Comparison of ENCODE assay signal across 23 mouse cellular contexts in the genomic region with DNA sequence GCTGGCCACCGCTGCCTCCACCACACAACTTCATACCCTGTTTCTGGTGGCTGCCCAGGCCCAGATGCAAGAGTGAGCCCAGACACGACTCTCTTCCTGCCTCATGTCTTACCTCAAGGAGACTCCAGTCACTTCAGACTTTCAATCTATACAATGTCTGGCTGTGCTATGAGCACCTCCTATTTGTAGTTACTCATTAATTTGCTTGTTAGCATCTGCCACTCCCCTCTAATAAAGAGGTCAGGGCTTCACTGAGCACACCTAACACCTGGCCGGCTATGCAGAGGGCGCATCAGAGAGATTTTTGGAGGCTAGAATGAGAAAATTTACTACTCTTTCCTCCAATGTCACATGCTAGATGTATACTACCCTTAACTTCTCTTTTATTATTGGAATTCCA.
"Had no signal": no experiment of that assay in that cellular context is flagged by ENCODE, and none has a peak within 500 bp of the region (broad histone marks: within the 10 kb centered on the region; RNA-seq: fewer than 3 reads in every experiment).

No protein-coding gene starts in this region.

- H3K36me3 ChIP-seq: limb, embryonic 12.5 days; limb, embryonic 15.5 days; lung, embryonic 15.5 days; midbrain, embryonic 15.5 days; neural tube, embryonic 12.5 days; stomach, embryonic 15.5 days had no signal

- ATAC-seq: midbrain, embryonic 15.5 days had no signal

- DNase-seq: kidney, adult 18-20 months; kidney, adult 9 months; kidney, postnatal 14 days; kidney, postnatal 4 days; left cerebral cortex, postnatal 4 days; lung, adult 18-20 months; lung, postnatal 10 days; lung, postnatal 36 days; right cerebral cortex, adult 18-20 months; right cerebral cortex, postnatal 14 days; right cerebral cortex, postnatal 4 days; spleen, adult 18-20 months; thymus, adult 18-20 months; thymus, postnatal 36 days had no signal

- H3K27ac ChIP-seq: limb, embryonic 12.5 days; limb, embryonic 15.5 days; liver, embryonic 14.5 days; lung, embryonic 15.5 days; midbrain, embryonic 12.5 days; midbrain, embryonic 15.5 days; neural tube, embryonic 12.5 days; neural tube, embryonic 15.5 days; stomach, embryonic 15.5 days had no signal

- H3K9ac ChIP-seq: limb, embryonic 12.5 days; limb, embryonic 15.5 days; liver, embryonic 14.5 days; lung, embryonic 15.5 days; midbrain, embryonic 12.5 days; midbrain, embryonic 15.5 days; neural tube, embryonic 12.5 days; neural tube, embryonic 15.5 days; stomach, embryonic 15.5 days had no signal

- H3K27me3 ChIP-seq: limb, embryonic 12.5 days; limb, embryonic 15.5 days; lung, embryonic 15.5 days; midbrain, embryonic 12.5 days; midbrain, embryonic 15.5 days; neural tube, embryonic 12.5 days; neural tube, embryonic 15.5 days; stomach, embryonic 15.5 days had no signal

- H3K4me3 ChIP-seq: limb, embryonic 12.5 days; limb, embryonic 15.5 days; lung, embryonic 15.5 days; midbrain, embryonic 12.5 days; midbrain, embryonic 15.5 days; neural tube, embryonic 12.5 days; neural tube, embryonic 15.5 days; stomach, embryonic 15.5 days had no signal

- H3K4me1 ChIP-seq: limb, embryonic 15.5 days; lung, embryonic 15.5 days; midbrain, embryonic 12.5 days; midbrain, embryonic 15.5 days; neural tube, embryonic 12.5 days; neural tube, embryonic 15.5 days; stomach, embryonic 15.5 days had no signal

- H3K4me2 ChIP-seq: limb, embryonic 12.5 days; limb, embryonic 15.5 days; lung, embryonic 15.5 days; midbrain, embryonic 12.5 days; midbrain, embryonic 15.5 days; neural tube, embryonic 12.5 days; neural tube, embryonic 15.5 days; stomach, embryonic 15.5 days had no signal

- H3K9me3 ChIP-seq: limb, embryonic 12.5 days; limb, embryonic 15.5 days; lung, embryonic 15.5 days; midbrain, embryonic 12.5 days; midbrain, embryonic 15.5 days; neural tube, embryonic 12.5 days; neural tube, embryonic 15.5 days; stomach, embryonic 15.5 days had no signal
